Mouse (Mus musculus): ENCODE results near the gene Nol10.

GRCm38 (mm10) chr12:17426735-17427134 lies 78.5 kb downstream of the Nol10 start:
- no peak for TF ChIP-seq CTCF (IDR thresholded peaks at IDR 0.05; ENCODE audit: low read depth)
- TF ChIP-seq EP300 (IDR thresholded peaks at IDR 0.05; ENCODE audit: low read depth): no peak

All from liver, postnatal 0 days (tissue).